Mouse (Mus musculus) heart, adult 8-10 months (tissue): ENCODE results near the gene Urah. TPM values are rescaled to one million over a fixed set of nuclear protein-coding genes. Genes with fewer than 3 reads are reported as not detected.

Experiments used
- DNase-seq: peaks from one replicate; pipeline ENCODE4 v3.0.0; 2022; ENCODE audit warnings: low spot score
- total RNA-seq, 4 experiments: library from RNA; stranded (reverse); gene quantifications; 2 replicates each; pipeline ENCODE4 v1.2.4; 2022

Urah gene
- total RNA-seq: 1 to 10 TPM in 2 of 4 experiments, under 1 TPM in 2; 0.79 to 3.2 (median 1.4) TPM

GRCm38 (mm10) chr7:140834968-140835757, at the start of gene Urah:
Urah (plus strand) TSS chr7:140835018.
- DNase-seq: no peak

GRCm38 (mm10) chr7:140787406-140788052, 47.3 kb upstream of the Urah start, which contains the start of gene Syce1:
Syce1 (minus strand) TSS chr7:140787852.
- DNase-seq: no peak

GRCm38 (mm10) chr7:140788053-140788435, 46.8 kb upstream of the Urah start:
- no peak for DNase-seq

- no peak for DNase-seq
Observed at GRCm38 (mm10) chr7:140793541-140793940, 41.3 kb upstream of the Urah start.

GRCm38 (mm10) chr7:140797619-140798018, 37.2 kb upstream of the Urah start:
- DNase-seq: no peak

GRCm38 (mm10) chr7:140798212-140798611, 36.6 kb upstream of the Urah start:
- no peak for DNase-seq

- no peak for DNase-seq
Observed at GRCm38 (mm10) chr7:140802629-140803028, 32.2 kb upstream of the Urah start.

GRCm38 (mm10) chr7:140805704-140806103, 29.1 kb upstream of the Urah start:
- no peak for DNase-seq

- no peak for DNase-seq
Observed at GRCm38 (mm10) chr7:140810496-140810895, 24.3 kb upstream of the Urah start.

GRCm38 (mm10) chr7:140811714-140812113, 23.1 kb upstream of the Urah start:
- DNase-seq: no peak

- DNase-seq: no peak
Observed at GRCm38 (mm10) chr7:140812850-140813249, 22.0 kb upstream of the Urah start.

- DNase-seq: no peak
Observed at GRCm38 (mm10) chr7:140820173-140820572, 14.6 kb upstream of the Urah start.

GRCm38 (mm10) chr7:140821305-140821652, 13.5 kb upstream of the Urah start:
- no peak for DNase-seq

- DNase-seq: no peak
Observed at GRCm38 (mm10) chr7:140821653-140822329, 13.0 kb upstream of the Urah start, which contains the start of gene Zfp941. Zfp941 (minus strand) TSS chr7:140822178.

GRCm38 (mm10) chr7:140822731-140823130, 12.1 kb upstream of the Urah start:
- DNase-seq: no peak

- no peak for DNase-seq
Observed at GRCm38 (mm10) chr7:140828171-140828881, 6.5 kb upstream of the Urah start.

GRCm38 (mm10) chr7:140831447-140831846, 3.4 kb upstream of the Urah start:
- no peak for DNase-seq

- no peak for DNase-seq
Observed at GRCm38 (mm10) chr7:140833341-140833740, 1.5 kb upstream of the Urah start.

GRCm38 (mm10) chr7:140835758-140836087, 905 bp downstream of the Urah start:
- no peak for DNase-seq

GRCm38 (mm10) chr7:140836243-140837115, 1.7 kb downstream of the Urah start:
- no peak for DNase-seq

- no peak for DNase-seq
Observed at GRCm38 (mm10) chr7:140839556-140839955, 4.7 kb downstream of the Urah start.
